Mouse (Mus musculus) heart, embryonic 13.5 days (tissue): ENCODE measurements around the gene Reg3a. TPM values are rescaled to one million over a fixed set of nuclear protein-coding genes. Genes with fewer than 3 reads are reported as not detected.
"Not testable (repeated sequence)": the region's sequence is repeated elsewhere in the genome, so short reads cannot be mapped to it uniquely, and the experiment has no call there.

Experiments
- ATAC-seq: fragments of 200-750 bp; cut with Nextera tagmentation; 2 replicates; pipeline ENCODE4 v1.8.0; 2017; ENCODE audit warnings: moderate TSS enrichment; ENCODE audit not compliant: insufficient number of reproducible peaks, low FRiP score, low TSS enrichment; ENCODE audit errors: extremely low read depth
- H3K27ac ChIP-seq: fragments of 300-500 bp; sonication (generic); replicated peaks from 2 replicates; pipeline ENCODE4 v1.5.1; 2015; ENCODE audit warnings: moderate library complexity, mild to moderate bottlenecking, inconsistent platforms
- H3K27me3 ChIP-seq: fragments of 300-500 bp; sonication (generic); replicated peaks from 2 replicates; pipeline ENCODE4 v1.6.1; 2015; ENCODE audit warnings: mild to moderate bottlenecking, inconsistent platforms
- H3K36me3 ChIP-seq: fragments of 300-500 bp; sonication (generic); 2 replicates; pipeline ENCODE4 v1.6.1; 2015; ENCODE audit warnings: mild to moderate bottlenecking, inconsistent platforms
- H3K4me1 ChIP-seq: fragments of 300-500 bp; sonication (generic); 2 replicates; pipeline ENCODE4 v1.6.1; 2015; ENCODE audit warnings: inconsistent platforms
- H3K4me2 ChIP-seq: fragments of 300-500 bp; sonication (generic); 2 replicates; pipeline ENCODE4 v1.6.1; 2015; ENCODE audit warnings: inconsistent platforms, mild to moderate bottlenecking, moderate library complexity
- H3K4me3 ChIP-seq: fragments of 300-500 bp; sonication (generic); 2 replicates; pipeline ENCODE4 v1.5.1; 2015; ENCODE audit warnings: moderate library complexity, mild to moderate bottlenecking, inconsistent platforms
- H3K9ac ChIP-seq: fragments of 300-500 bp; sonication (generic); 2 replicates; pipeline ENCODE4 v1.6.1; 2015; ENCODE audit warnings: inconsistent platforms, mild to moderate bottlenecking, moderate library complexity
- H3K9me3 ChIP-seq: fragments of 300-500 bp; sonication (generic); 2 replicates; pipeline ENCODE4 v1.6.1; 2016; ENCODE audit warnings: inconsistent platforms
- WGBS: fragments of 180-500 bp; shearing (Covaris S2); methylation state at CpG from one replicate; pipeline ENCODE4 v1.1.7; 2015; ENCODE audit warnings: mixed read lengths; 5-methylcytosine and 5-hydroxymethylcytosine counted together
- polyA plus RNA-seq: library from polyadenylated mRNA; unstranded; fragments of >200 nt; fragmentation: Nextera tagmentation; extraction: Ambion mirVana; gene quantifications from 2 replicates; pipeline ENCODE4 v1.2.1, GENCODE M21; 2015

The Reg3a gene
- not detected in 2 replicates for polyA plus RNA-seq

DNA sequence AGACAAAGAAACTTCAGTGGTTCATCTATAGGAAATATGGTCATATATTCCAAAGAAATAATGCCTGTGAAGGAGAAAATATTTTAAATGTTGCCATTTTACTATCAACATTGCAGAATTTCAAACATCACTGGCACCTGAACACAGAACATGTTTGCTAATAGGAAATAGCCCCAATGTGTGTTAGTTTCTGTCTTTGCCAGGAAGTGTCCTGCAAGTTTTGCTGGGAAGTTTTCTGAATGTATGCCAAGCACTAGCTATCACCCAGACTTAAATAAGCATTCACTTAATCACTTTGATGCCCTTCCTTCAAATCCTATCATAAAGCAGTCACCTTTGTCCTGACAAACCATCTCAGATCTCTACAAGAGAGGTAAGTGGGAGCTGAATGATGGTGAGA lies at the start of gene Reg3a:
Gene Reg3a, plus strand, starts transcription at position 301 of the 400 bp plus-strand sequence.
- H3K9me3 ChIP-seq, result no peaks in the 10 kb centered on the region
- no peak for ATAC-seq
- no peaks in the 10 kb centered on the region for H3K36me3 ChIP-seq
- H3K4me1 ChIP-seq, result no peaks in the 10 kb centered on the region
- no peak within 1 kb of the TSS for H3K27ac ChIP-seq
- H3K4me3 ChIP-seq, result no peak within 1 kb of the TSS
- H3K4me2 ChIP-seq, result no peak within 1 kb of the TSS
- H3K9ac ChIP-seq, result no peak within 1 kb of the TSS
- no peaks in the 10 kb centered on the region for H3K27me3 ChIP-seq

DNA sequence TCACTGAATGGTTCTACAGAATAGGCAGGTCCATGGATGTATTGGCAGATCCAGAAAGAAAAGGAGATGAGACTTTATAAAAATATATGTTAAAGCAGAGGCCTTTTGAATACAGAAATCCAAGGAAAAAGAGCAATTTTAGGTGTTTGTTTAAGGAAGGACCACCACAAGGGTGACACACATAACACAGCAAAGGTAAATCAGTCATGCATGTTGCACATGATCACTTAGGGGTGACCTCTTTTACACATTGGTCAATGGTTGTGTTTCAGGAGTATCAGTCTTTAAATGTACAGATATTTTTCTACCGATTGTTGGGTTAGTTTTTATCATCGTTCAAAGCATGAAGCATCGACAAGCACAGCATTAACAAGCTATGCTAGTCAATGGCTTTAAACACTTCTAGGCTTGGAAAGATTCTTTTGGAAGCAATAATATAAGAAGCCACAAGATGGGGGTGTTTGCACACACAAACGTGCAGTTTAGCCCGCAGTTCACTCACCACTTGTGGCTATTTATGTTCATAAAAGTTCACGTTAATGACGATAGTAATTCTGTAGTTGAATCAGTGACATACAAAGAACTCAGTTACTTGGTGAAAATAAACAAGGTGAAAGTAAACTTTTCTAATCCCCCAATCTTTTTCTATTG lies 48.5 kb upstream of the Reg3a start:
- no peak overlapping the region for H3K27ac ChIP-seq
- ATAC-seq, result no peak
- no peaks in the 10 kb centered on the region for H3K36me3 ChIP-seq
- no peak overlapping the region for H3K9ac ChIP-seq
- H3K4me1 ChIP-seq, result no peaks in the 10 kb centered on the region
- no peaks in the 10 kb centered on the region for H3K27me3 ChIP-seq
- no peaks in the 10 kb centered on the region for H3K9me3 ChIP-seq
- H3K4me3 ChIP-seq, result no peak overlapping the region
- H3K4me2 ChIP-seq, result no peak overlapping the region
- WGBS, result 28% methylated on average over 7 of the region's 7 CpGs

DNA sequence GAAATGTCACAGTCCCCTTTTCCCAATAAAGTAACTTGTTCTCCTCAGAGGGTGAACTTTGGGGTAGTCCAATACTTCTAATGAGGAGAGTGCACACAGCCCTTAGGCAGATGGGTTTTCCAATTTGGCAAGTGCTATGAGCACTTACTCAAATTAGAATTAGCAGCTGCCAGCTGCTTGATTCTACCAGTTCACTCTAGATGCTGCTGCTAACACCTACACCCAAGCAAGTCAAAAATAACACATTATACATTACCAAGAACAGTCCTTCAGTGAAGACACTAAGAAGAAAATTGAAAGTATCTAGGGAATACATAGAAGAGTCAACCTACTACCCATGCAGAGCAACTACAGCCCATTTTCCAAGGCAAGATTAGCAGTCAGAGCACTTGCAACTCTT lies 40.2 kb upstream of the Reg3a start:
- Histone ChIP-seq H3K4me1 (no peaks in the 10 kb centered on the region), H3K4me3 (no peak overlapping the region), H3K9ac (no peak overlapping the region), H3K36me3 (no peaks in the 10 kb centered on the region), H3K4me2 (no peak overlapping the region), H3K27me3 (no peaks in the 10 kb centered on the region), H3K9me3 (no peaks in the 10 kb centered on the region), H3K27ac (no peak overlapping the region)
- ATAC-seq, result no peak

DNA sequence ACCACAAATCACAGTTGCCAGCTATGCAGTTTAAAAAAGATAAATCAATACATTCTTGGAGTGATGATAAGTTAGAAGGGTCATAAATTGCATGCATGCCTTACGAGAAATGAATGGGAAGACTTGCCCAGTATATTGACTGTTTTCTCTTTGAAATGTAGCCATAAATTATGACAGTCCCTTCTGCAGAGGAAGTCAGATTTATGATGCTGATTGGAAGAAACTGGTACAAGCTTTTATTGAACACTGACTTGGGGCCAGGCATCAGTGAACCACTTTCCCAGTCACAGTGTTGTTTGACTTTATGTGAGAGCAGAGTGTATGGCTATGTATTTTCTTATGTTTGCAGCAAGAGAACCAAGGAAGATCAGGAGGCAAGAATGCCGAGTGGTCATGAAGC lies 38.8 kb upstream of the Reg3a start:
- Histone ChIP-seq H3K9me3 (no peaks in the 10 kb centered on the region), H3K9ac (no peak overlapping the region), H3K4me1 (no peaks in the 10 kb centered on the region), H3K27ac (no peak overlapping the region), H3K4me2 (no peak overlapping the region), H3K4me3 (no peak overlapping the region), H3K36me3 (no peaks in the 10 kb centered on the region), H3K27me3 (no peaks in the 10 kb centered on the region)
- WGBS, result 58% methylated on average over 2 of the region's 2 CpGs
- ATAC-seq, result no peak

DNA sequence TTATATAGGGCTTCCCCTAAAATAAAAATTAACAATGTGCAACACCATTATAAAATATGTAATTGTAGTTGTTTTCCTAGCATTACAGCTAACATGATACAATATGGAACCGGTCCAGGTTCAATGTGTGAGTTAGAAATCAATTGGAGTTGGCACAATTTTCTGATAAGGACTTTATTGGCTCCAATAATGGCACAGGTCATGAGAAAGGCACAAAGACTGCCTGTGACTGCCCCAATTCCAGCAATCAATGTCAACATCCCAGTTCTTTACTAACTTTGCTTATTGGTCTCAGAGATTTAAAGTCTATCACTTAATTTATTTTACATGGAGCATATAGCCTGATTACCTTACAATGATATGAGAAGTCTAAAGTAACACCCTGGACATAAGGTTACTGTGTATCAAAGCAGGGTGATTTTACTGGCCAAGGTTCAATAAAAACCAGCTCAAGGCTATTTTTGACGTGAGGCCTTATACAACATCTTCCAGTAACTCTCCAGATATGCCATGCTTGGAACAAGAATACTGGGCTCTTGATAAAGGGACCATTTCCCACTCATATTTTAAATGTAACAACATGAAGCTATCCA lies 18.4 kb upstream of the Reg3a start:
- no peak for ATAC-seq

DNA sequence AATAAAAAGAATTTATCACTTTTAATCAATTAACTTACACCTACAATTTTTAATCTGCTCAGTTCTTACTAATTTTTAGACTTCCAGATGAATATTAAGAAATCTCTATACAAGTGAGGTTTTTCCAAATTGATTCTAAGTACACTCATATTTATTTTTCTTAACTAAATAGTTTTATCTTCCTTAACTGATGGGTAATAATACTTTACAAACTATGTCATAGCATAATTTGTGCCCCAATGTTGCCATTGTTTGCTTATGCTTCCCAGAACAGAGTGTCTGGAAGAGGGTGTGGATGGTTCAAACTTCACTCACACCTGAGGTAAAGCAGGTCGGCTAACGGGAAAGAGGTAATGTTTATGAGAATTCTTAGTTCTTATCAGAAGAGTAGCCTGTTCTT lies 10.2 kb upstream of the Reg3a start, which contains the start of gene Reg3b:
Gene Reg3b, plus strand, starts transcription at position 301 of the 400 bp plus-strand sequence.
- H3K9ac ChIP-seq, result no peak within 1 kb of the TSS
- ATAC-seq, result no peak
- no peak within 1 kb of the TSS for H3K4me2 ChIP-seq
- H3K4me1 ChIP-seq, result no peaks in the 10 kb centered on the region
- no peak within 1 kb of the TSS for H3K27ac ChIP-seq
- no peaks in the 10 kb centered on the region for H3K27me3 ChIP-seq
- no peaks in the 10 kb centered on the region for H3K9me3 ChIP-seq
- H3K4me3 ChIP-seq, result no peak within 1 kb of the TSS
- 76% methylated on average over 2 of the region's 2 CpGs for WGBS
- H3K36me3 ChIP-seq, result no peaks in the 10 kb centered on the region

More for the DNA sequence above, 18.4 kb upstream of the Reg3a start:
- Histone ChIP-seq H3K36me3 (no peaks in the 10 kb centered on the region), H3K4me2 (no peak overlapping the region), H3K27me3 (no peaks in the 10 kb centered on the region), H3K4me1 (no peaks in the 10 kb centered on the region), H3K4me3 (no peak overlapping the region), H3K9me3 (no peaks in the 10 kb centered on the region), H3K27ac (no peak overlapping the region), H3K9ac (no peak overlapping the region)
- WGBS, result 47% methylated on average over 2 of the region's 2 CpGs

DNA sequence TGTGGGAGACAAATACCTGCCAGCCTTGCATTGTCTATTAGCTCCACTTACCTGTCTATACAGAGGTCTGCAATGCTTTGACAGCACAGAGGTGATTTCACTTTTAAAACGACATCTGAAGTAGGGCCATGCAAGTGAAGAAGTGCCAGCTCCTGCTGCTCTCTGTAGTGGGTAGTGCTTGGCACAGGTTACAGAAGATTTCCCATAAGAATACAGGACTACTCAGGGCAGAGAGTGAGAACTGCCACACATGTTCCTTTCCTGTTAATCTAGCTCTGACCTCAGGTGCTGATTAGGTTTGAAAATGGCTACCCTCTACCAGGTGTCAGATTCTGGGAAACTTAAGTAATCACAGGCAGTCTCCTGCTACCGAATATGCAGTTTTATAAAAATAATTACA lies 1.7 kb upstream of the Reg3a start, which contains the start of gene Reg3d:
Gene Reg3d, minus strand, starts transcription at position 101 of the 400 bp plus-strand sequence.
- H3K27me3 ChIP-seq, result no peaks in the 10 kb centered on the region
- no peak within 1 kb of the TSS for H3K4me3 ChIP-seq
- H3K9me3 ChIP-seq, result no peaks in the 10 kb centered on the region
- no peak within 1 kb of the TSS for H3K9ac ChIP-seq
- 52% methylated on average over 2 of the region's 2 CpGs for WGBS
- no peak within 1 kb of the TSS for H3K4me2 ChIP-seq
- no peak within 1 kb of the TSS for H3K27ac ChIP-seq
- no peaks in the 10 kb centered on the region for H3K4me1 ChIP-seq
- ATAC-seq, result no peak
- no peaks in the 10 kb centered on the region for H3K36me3 ChIP-seq

DNA sequence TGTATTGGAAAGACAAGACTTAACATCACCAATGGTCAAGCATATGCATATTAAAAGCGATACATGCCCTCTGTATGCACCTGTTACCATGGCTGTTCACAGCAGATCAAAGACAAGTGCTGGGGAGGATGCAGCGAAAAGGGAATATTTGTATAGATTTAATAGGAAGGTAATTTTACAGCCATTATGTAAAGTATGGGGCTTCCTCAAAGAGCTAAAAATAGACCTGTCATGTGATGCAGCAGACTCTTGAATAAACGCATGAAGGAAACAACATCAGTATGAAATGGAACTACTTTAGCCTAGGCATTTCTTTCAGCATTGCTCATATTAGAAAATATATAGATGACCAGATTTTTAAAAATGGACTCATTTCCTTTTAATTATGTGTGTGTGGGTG lies 5.1 kb downstream of the Reg3a start:
- Histone ChIP-seq H3K36me3 (no peaks in the 10 kb centered on the region), H3K4me1 (no peaks in the 10 kb centered on the region), H3K4me2 (no peak overlapping the region), H3K27ac (no peak overlapping the region), H3K27me3 (no peaks in the 10 kb centered on the region), H3K9me3 (no peaks in the 10 kb centered on the region), H3K4me3 (no peak overlapping the region), H3K9ac (no peak overlapping the region)
- WGBS, result 76% methylated on average over 3 of the region's 3 CpGs
- ATAC-seq, result no peak

DNA sequence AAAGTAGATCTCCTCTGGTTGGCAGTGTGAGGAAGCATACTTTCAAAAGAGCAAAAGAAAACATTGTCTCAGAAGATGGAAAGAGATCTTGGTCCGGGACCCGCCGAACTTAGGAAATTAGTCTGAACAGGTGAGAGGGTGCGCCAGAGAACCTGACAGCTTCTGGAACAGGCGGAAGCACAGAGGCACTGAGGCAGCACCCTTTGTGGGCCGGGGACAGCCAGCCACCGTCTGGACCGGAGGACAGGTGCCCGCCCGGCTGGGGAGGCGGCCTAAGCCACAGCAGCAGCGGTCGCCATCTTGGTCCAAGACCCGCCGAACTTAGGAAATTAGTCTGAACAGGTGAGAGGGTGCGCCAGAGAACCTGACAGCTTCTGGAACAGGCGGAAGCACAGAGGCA lies 14.8 kb downstream of the Reg3a start, which contains the start of gene Reg2:
Gene Reg2, plus strand, starts transcription at position 301 of the 400 bp plus-strand sequence.
- H3K27ac ChIP-seq, H3K9ac ChIP-seq, H3K4me1 ChIP-seq, H3K36me3 ChIP-seq, H3K27me3 ChIP-seq, H3K4me2 ChIP-seq, H3K4me3 ChIP-seq, ATAC-seq, H3K9me3 ChIP-seq: not testable (repeated sequence)
- WGBS, result 82% methylated on average over 4 of the region's 17 CpGs

DNA sequence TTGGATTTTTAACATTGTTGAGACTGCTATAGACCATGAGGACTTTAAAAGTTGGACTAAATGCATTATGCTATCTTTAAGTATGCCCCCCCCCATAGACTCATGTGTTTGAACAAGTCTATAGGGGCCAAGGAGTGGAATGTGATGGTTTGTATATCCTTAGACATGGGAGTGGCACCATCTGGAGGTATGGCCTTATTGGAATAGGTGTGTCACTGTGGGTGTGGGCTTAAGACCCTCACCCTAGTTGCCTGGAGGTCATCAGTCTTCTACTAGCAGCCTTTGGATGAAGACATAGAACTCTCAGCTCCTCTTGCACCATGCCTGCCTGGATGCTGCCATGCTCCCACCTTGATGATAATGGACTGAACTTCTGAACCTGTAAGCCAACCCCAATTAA lies 41.9 kb downstream of the Reg3a start, which contains the start of gene Reg1:
Gene Reg1, plus strand, starts transcription at position 301 of the 400 bp plus-strand sequence.
- not testable (repeated sequence) for H3K4me1 ChIP-seq, H3K4me3 ChIP-seq, H3K36me3 ChIP-seq, ATAC-seq, H3K4me2 ChIP-seq, H3K9me3 ChIP-seq, H3K27me3 ChIP-seq, H3K9ac ChIP-seq, H3K27ac ChIP-seq

DNA sequence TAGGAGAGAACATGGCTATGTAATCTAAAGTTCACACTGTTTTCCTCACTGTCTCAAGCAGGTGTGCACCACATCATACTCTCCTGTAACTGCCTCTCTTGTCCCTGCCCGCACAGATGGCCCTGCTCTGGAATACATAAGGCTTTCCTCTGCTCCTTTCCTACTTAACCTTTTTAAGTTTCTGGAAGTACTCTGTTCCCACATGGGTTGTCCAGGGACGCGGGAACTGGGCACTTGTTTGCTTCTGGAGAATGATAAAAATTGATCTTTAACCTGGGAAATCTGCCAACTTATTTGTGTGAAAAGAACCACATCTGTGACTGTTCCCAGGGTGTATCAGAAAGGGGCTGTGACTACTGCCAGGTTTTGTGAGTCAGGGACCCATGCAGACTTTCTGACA lies 45.0 kb downstream of the Reg3a start:
- no peak overlapping the region for H3K27ac ChIP-seq
- H3K4me1 ChIP-seq, result no peaks in the 10 kb centered on the region
- 61% methylated on average over 3 of the region's 3 CpGs for WGBS

More for the DNA sequence above, 45.0 kb downstream of the Reg3a start:
- no peak overlapping the region for H3K9ac ChIP-seq
- H3K4me3 ChIP-seq, result no peak overlapping the region
- no peaks in the 10 kb centered on the region for H3K27me3 ChIP-seq
- H3K36me3 ChIP-seq, result no peaks in the 10 kb centered on the region
- H3K9me3 ChIP-seq, result no peaks in the 10 kb centered on the region
- ATAC-seq, result no peak
- no peak overlapping the region for H3K4me2 ChIP-seq
